In genomic region chr13:96702567-96703278, GRCm38 (mm10) we compare ENCODE assay signal across 25 mouse cellular contexts. TPM values are rescaled to one million over a fixed set of nuclear protein-coding genes. Genes with fewer than 3 reads are reported as not detected.
DNase-seq lines count a peak whose midpoint lies in the region; ATAC-seq and TF ChIP-seq lines count a peak whose summit lies in the region.
"Had no signal": no experiment of that assay in that cellular context is flagged by ENCODE, and none has a peak within 500 bp of the region (broad histone marks: within the 10 kb centered on the region; RNA-seq: fewer than 3 reads in every experiment).

No protein-coding gene starts in this region.

- ATAC-seq in kidney, postnatal 0 days (replicated peaks; ENCODE audit: low FRiP score, low read depth) = peak; percentile 52; the same call in 1 of the 2 replicates
- ATAC-seq in lung, embryonic 16.5 days (ENCODE audit: low read depth) = 0 out of 2 replicates have a peak, but pooled peaks have one; percentile 45
- ATAC-seq in forebrain, embryonic 14.5 days = no peak
- ATAC-seq: forebrain, embryonic 13.5 days; hindbrain, embryonic 16.5 days; Patski had no signal

- no peak overlapping the region for H3K27ac ChIP-seq in kidney, postnatal 0 days
- H3K27ac ChIP-seq in lung, embryonic 16.5 days (ENCODE audit: low read length) = no peak overlapping the region
- no peak overlapping the region for H3K27ac ChIP-seq in forebrain, embryonic 14.5 days (ENCODE audit: low read depth, low read length)
- H3K27ac ChIP-seq: embryonic facial prominence, embryonic 10.5 days; forebrain, embryonic 13.5 days; heart, embryonic 10.5 days; hindbrain, embryonic 12.5 days had no signal

- no peaks in the 10 kb centered on the region for H3K27me3 ChIP-seq in kidney, postnatal 0 days (ENCODE audit: insufficient read depth, low read length)
- H3K27me3 ChIP-seq in lung, embryonic 16.5 days (ENCODE audit: control insufficient read depth, insufficient read depth, low read depth, low read length) = no peaks in the 10 kb centered on the region
- H3K27me3 ChIP-seq in forebrain, embryonic 14.5 days (replicated peaks; ENCODE audit: control insufficient read depth, insufficient read depth, low read length) = no peaks in the 10 kb centered on the region
- H3K27me3 ChIP-seq: forebrain, embryonic 13.5 days; hindbrain, embryonic 12.5 days had no signal

- TF ChIP-seq CTCF in kidney, postnatal 0 days (IDR thresholded peaks at IDR 0.05; ENCODE audit: low read depth) = no peak

- H3K9ac ChIP-seq in kidney, postnatal 0 days (ENCODE audit: low read depth, low read length) = no peak overlapping the region
- H3K9ac ChIP-seq in lung, embryonic 16.5 days (ENCODE audit: low read length) = no peak overlapping the region
- H3K9ac ChIP-seq in forebrain, embryonic 14.5 days (ENCODE audit: low read length) = no peak overlapping the region
- H3K9ac ChIP-seq: forebrain, embryonic 13.5 days; hindbrain, embryonic 12.5 days had no signal

- H3K9me3 ChIP-seq in kidney, postnatal 0 days (replicated peaks; ENCODE audit: low read length) = no peaks in the 10 kb centered on the region
- H3K9me3 ChIP-seq in lung, embryonic 16.5 days (ENCODE audit: control insufficient read depth, low read length) = no peaks in the 10 kb centered on the region
- H3K9me3 ChIP-seq in forebrain, embryonic 14.5 days (replicated peaks; ENCODE audit: control insufficient read depth, low read length) = no peaks in the 10 kb centered on the region
- H3K9me3 ChIP-seq: embryonic facial prominence, embryonic 10.5 days; forebrain, embryonic 13.5 days; heart, embryonic 10.5 days; hindbrain, embryonic 12.5 days had no signal

- no peak for DNase-seq in kidney, postnatal 0 days (ENCODE audit: low spot score)
- DNase-seq in kidney, adult 8-10 months = no peak
- peak; percentile 12 for DNase-seq in ES-CJ7 (ENCODE audit: low read depth, low spot score)
- peak; percentile 2 for DNase-seq in mesoderm, embryonic 11.5 days (ENCODE audit: low read depth, low spot score)
- DNase-seq in forebrain, embryonic 14.5 days (ENCODE audit: low spot score) = no peak
- no peak for DNase-seq in left cerebral cortex, adult 18-20 months (ENCODE audit: low spot score in 2 of 2)
- DNase-seq: adrenal gland, postnatal 10 days; cerebellum, adult 11 months; cerebellum, adult 8-10 months; cerebellum, postnatal 25 days; gastrocnemius, postnatal 10 days; heart, adult 18-20 months; heart, postnatal 10 days; heart, postnatal 4 days had no signal

- 72% methylated on average over 9 of the region's 9 CpGs for WGBS in kidney, postnatal 0 days
- 50% methylated on average over 9 of the region's 9 CpGs for WGBS in lung, embryonic 16.5 days
- WGBS in forebrain, embryonic 14.5 days = 83% methylated on average over 9 of the region's 9 CpGs

- no peak overlapping the region for H3K4me2 ChIP-seq in kidney, postnatal 0 days (ENCODE audit: low read length)
- no peak overlapping the region for H3K4me2 ChIP-seq in lung, embryonic 16.5 days (ENCODE audit: low read depth, low read length)
- H3K4me2 ChIP-seq in forebrain, embryonic 14.5 days (ENCODE audit: low read length) = no peak overlapping the region
- H3K4me2 ChIP-seq: forebrain, embryonic 13.5 days; hindbrain, embryonic 12.5 days had no signal

- H3K4me1 ChIP-seq in kidney, postnatal 0 days (replicated peaks; ENCODE audit: insufficient read depth, low read length) = no peaks in the 10 kb centered on the region
- H3K4me1 ChIP-seq in lung, embryonic 16.5 days (replicated peaks; ENCODE audit: control insufficient read depth, insufficient read depth, low read length) = no peaks in the 10 kb centered on the region
- no peaks in the 10 kb centered on the region for H3K4me1 ChIP-seq in forebrain, embryonic 14.5 days (ENCODE audit: control insufficient read depth, insufficient read depth, low read length)
- H3K4me1 ChIP-seq: embryonic facial prominence, embryonic 10.5 days; forebrain, embryonic 13.5 days; heart, embryonic 10.5 days; hindbrain, embryonic 12.5 days had no signal

- H3K4me3 ChIP-seq in kidney, postnatal 0 days (replicated peaks; ENCODE audit: low read depth, low read length) = no peak overlapping the region
- no peak overlapping the region for H3K4me3 ChIP-seq in lung, embryonic 16.5 days (ENCODE audit: low read length)
- H3K4me3 ChIP-seq in forebrain, embryonic 14.5 days (ENCODE audit: low read depth, low read length) = no peak overlapping the region
- H3K4me3 ChIP-seq: embryonic facial prominence, embryonic 10.5 days; forebrain, embryonic 13.5 days; heart, embryonic 10.5 days; hindbrain, embryonic 12.5 days had no signal

- H3K36me3 ChIP-seq in kidney, postnatal 0 days (ENCODE audit: insufficient read depth, low read length) = no peaks in the 10 kb centered on the region
- no peaks in the 10 kb centered on the region for H3K36me3 ChIP-seq in lung, embryonic 16.5 days (ENCODE audit: control insufficient read depth, insufficient read depth, low read length)
- no peaks in the 10 kb centered on the region for H3K36me3 ChIP-seq in forebrain, embryonic 14.5 days (ENCODE audit: control insufficient read depth, insufficient read depth, low read length)
- H3K36me3 ChIP-seq: embryonic facial prominence, embryonic 10.5 days; heart, embryonic 10.5 days; hindbrain, embryonic 12.5 days had no signal

RNA-seq across cellular contexts. Expression of gene Hmgcr, which starts 32.0 kb away (rescaled TPM):
- 36.7 and 42.2 TPM in 2 replicates for polyA plus RNA-seq in kidney, postnatal 0 days (2015; fragmentation: Nextera tagmentation; extraction: Ambion mirVana)
- polyA plus RNA-seq in lung, embryonic 16.5 days (2015; fragmentation: Nextera tagmentation; extraction: Ambion mirVana) = 43.9 and 46.2 TPM in 2 replicates
- 181 and 194 TPM in 2 replicates for polyA plus RNA-seq in forebrain, embryonic 14.5 days (2014; fragmentation: Nextera tagmentation; extraction: Ambion mirVana)
- total RNA-seq in left cerebral cortex, adult 18-20 months (2021) = 100 to 1,000 TPM; 154 to 181 TPM

RNA-seq across cellular contexts. Expression of gene Ankrd31, which starts 45.3 kb away (rescaled TPM):
- polyA plus RNA-seq in kidney, postnatal 0 days (2015; fragmentation: Nextera tagmentation; extraction: Ambion mirVana) = not detected in 2 replicates
- not detected in 2 replicates for polyA plus RNA-seq in lung, embryonic 16.5 days (2015; fragmentation: Nextera tagmentation; extraction: Ambion mirVana)
- polyA plus RNA-seq in forebrain, embryonic 14.5 days (2014; fragmentation: Nextera tagmentation; extraction: Ambion mirVana) = not detected in 2 replicates
- total RNA-seq in left cerebral cortex, adult 18-20 months (2021) = under 1 TPM; 0.14 to 0.51 TPM
- total RNA-seq: adrenal gland, postnatal 10 days; gastrocnemius, postnatal 10 days; gastrocnemius, postnatal 4 days; heart, adult 18-20 months; heart, postnatal 10 days; heart, postnatal 4 days had no signal
- polyA plus RNA-seq: C2C12; embryonic facial prominence, embryonic 10.5 days; embryonic facial prominence, embryonic 14.5 days; forebrain, embryonic 13.5 days; heart, embryonic 10.5 days; heart, embryonic 14.5 days; hindbrain, embryonic 12.5 days; Patski had no signal

Comparison
In these comparisons a context has a peak if more than half of its experiments do, and no peak if none do; other contexts are left out.
1. DNase-seq: peak in ES-CJ7 (single experiment) and mesoderm, embryonic 11.5 days (single experiment); none in kidney, postnatal 0 days (single experiment), kidney, adult 8-10 months (0 of 2), forebrain, embryonic 14.5 days (single experiment) and left cerebral cortex, adult 18-20 months (0 of 2).